Mouse (Mus musculus) cerebellum, postnatal 25 days (tissue): ENCODE measurements around the gene Pkp4.

Experiments
- DNase-seq, 2 experiments: peaks; one replicate each; pipeline ENCODE4 v3.0.0; 2021; ENCODE audit warnings: mixed read lengths in 2 of 2

Pkp4 gene

DNA sequence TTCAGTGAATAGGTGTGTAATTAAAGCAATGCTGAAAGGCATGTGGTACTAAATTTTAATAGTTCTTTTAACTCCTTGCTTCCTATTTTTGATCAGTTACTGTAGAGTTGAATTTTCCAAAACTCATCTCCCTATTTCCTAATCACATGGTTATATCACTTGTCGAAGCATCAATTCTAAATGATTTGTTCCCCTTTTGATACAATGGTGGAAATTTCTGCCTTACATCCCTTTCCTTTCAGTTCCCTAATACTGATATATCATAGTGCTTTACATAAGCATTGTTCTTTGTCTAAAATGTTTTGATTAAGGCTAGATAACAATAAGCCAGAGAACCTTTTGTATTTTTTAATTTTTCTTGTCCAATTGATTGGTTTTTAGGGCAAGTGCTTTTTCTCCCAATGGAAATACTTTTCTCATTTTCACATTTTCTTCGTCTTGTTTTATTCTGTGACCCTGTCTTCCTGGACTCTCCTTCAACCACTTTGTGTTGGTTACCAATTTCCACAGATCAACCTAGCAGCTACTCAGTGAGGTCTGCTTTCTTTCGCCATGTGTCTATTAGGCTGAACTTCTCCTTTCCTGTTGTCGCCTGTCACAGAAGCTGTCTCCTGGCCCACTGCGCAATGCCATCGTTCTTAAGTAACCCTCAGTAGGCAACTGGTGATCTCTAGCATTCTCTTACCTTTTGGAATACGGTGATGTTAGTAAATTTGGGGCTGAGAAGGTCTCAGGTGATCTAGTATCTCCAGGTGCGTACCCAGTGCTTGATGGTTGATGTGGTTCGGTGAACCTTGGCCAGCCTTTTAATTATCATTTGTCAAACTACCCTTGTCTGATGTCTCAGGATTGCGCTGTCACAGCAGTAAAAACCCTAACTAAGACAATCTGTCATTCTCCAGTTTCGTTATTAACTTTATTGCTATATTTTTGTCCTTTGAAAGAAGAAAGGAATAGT is 23.7 kb downstream of the Pkp4 start:
- no peak for DNase-seq

DNA sequence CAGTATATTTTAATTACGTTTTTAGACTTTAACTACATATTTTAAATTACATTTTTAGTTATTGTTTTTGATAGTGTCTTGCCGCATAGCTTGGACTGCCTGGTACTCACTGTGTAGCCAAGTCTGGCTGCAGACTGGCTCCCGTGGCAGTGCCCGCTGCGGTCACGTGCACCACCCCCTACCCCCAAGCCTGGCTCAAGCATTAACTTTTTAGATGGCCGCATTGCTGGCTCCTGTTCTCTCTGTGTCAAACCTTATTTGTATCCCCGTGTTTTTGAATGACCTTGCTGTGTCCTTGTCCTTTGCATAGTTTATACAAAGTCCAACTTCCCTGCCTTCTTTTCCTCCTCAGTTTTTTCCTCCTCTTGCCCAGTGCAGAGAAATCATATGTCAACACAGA is 25.5 kb downstream of the Pkp4 start:
- DNase-seq = peak in 1 of 2 experiments; percentile 61

- DNase-seq = no peak
Measured at GRCm38 (mm10) chr2:59186966-59187365, 26.3 kb downstream of the Pkp4 start.

DNA sequence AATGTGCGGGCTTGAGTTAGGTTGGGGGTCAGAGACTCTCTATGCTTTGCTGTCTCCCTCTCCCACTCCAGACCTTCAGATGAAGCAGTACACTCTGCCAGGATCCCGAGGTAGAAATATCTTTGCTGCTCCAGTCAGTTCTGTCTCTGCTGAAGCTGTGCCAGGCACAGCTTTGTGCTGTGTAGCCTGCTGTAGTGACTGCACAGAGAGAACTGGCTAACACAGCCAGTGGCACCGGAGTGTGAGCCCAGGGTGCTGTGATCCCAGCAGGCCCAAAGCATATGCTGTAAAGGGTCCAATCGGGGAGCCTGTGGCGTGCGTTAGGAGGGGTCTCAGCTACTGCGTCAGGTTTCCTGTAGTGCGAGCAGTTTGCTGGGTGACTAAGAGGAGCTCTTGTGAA is 27.7 kb downstream of the Pkp4 start:
- DNase-seq = peak; percentile 73 to 77

GRCm38 (mm10) chr2:59189661-59190185 is 29.1 kb downstream of the Pkp4 start:
- no peak for DNase-seq

- no peak for DNase-seq
Measured at GRCm38 (mm10) chr2:59190186-59190585, 29.5 kb downstream of the Pkp4 start.

GRCm38 (mm10) chr2:59191466-59191865 is 30.8 kb downstream of the Pkp4 start:
- DNase-seq = peak; percentile 68 to 79

DNA sequence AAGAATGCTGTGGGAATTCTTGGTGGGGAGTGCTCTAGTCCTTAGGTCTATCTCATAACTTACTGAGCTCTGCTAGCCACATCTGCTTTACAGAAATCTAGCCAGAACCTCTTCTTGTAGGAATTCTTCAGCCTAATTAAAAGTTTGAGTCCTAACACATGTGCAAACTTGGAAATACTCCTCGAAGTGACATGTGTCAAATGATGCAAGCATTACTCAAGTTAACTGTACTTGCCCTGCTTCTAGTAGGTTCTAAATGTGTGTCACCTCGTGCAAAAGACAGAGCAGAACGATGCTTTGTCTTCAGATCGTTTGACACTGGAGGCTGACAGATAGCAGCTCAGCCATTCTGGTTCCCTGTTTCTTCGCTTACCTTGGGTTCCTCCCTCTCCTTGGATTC is 32.5 kb downstream of the Pkp4 start:
- DNase-seq = no peak

- no peak for DNase-seq
Measured at GRCm38 (mm10) chr2:59197156-59197555, 36.5 kb downstream of the Pkp4 start.

- DNase-seq = no peak
Measured at GRCm38 (mm10) chr2:59199476-59199976, 38.9 kb downstream of the Pkp4 start.

GRCm38 (mm10) chr2:59200511-59200910 is 39.9 kb downstream of the Pkp4 start:
- no peak for DNase-seq

- no peak for DNase-seq
Measured at GRCm38 (mm10) chr2:59202930-59203329, 42.3 kb downstream of the Pkp4 start.

DNA sequence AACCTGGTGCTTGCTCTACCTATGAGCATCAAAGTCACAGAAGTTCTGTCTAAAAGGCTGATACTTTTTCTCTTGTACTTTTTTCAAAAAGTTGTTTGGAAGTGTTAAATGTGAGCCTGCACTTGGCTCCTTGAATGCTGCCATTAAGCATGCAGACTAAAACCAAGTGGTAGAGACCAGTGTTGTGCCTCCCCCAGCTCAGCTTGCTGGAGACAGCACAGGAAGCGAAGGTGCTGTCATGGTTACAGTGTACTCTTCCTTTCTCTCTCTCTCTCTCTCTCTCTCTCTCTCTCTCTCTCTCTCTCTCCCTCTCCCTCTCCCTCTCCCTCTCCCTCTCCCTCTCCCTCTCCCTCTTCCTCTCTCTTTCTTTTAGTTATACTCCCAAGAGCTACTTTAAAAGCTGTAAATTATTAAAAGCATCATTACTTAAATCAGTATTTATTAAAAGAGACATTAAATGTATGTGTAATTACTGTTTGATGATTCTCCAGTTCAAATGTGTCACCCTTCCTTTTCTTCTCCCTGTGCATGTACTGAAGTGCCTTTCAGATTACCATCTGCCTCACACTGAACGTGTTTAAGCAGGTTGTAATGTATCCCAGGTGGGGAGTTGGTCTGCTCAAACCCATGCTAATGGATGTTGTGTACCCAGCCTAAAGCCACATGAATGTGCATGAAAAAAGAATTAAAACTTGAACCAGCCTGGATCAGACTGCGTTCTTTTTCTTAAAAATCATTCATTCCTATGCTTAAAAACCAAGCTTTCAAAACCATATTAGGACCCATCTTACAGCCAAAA is 43.2 kb downstream of the Pkp4 start:
- no peak for DNase-seq

DNA sequence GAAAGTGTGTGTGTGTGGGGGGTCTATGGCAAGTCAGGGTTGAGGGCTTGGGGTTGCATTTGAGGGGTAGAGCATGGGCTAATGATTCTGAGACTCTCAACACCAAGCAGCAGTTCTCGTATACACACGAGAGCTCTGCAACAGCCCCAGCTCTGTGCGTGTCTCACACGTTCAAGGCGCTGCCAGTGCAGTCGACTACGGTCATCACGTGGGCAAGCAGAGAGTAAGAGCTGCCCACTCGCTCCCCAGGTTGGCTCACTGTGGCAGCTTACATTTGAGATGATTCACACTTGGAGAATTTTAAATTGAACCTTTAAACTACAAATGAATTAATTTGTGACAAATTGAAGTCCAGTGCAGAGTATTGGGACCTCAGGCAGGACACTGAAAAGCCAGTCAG is 44.4 kb downstream of the Pkp4 start:
- DNase-seq = no peak

- peak in 1 of 2 experiments; percentile 46 for DNase-seq
Measured at GRCm38 (mm10) chr2:59206190-59206589, 45.5 kb downstream of the Pkp4 start.

DNA sequence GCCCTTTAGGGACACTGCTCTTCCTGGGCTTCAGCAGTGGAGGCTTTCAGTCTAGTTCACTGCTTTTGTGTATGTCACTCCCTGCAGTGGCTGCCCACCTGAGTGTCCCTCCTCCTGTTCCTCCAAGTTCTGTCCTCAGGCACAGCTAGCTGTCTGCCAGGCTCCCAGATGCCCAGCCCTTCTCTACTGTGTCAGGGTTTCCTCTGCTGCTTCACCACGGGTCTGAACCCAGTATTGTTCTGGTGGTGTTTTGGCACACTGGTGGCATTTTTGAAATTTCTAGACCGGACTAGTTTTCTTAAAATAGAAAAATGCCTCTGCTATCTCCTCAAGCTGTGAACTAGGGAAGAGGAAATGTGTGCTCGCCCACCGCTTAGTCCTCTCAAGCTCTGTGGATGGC is 46.6 kb downstream of the Pkp4 start:
- no peak for DNase-seq

- peak in 1 of 2 experiments; percentile 61 for DNase-seq
Measured at GRCm38 (mm10) chr2:59207725-59208124, 47.1 kb downstream of the Pkp4 start.

DNA sequence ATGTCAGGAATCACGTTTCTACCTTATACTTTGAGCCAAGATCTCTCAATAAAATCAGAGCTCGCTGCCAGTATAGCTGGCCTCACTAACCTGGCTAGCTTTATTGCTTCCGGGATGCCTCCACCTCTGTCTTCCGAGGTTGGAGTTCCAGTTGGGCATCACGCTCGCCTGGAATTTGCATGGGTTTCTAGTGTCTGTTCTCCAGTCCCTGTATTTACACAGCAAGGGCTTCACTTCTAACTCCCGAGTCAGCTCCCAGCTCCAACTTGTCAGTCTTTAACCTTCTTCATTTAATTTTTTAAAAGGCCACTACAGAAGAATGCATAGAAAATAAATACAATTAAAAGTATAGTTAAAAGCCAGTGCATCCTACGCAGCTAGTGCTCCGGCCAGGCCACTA is 47.6 kb downstream of the Pkp4 start:
- DNase-seq = no peak

DNA sequence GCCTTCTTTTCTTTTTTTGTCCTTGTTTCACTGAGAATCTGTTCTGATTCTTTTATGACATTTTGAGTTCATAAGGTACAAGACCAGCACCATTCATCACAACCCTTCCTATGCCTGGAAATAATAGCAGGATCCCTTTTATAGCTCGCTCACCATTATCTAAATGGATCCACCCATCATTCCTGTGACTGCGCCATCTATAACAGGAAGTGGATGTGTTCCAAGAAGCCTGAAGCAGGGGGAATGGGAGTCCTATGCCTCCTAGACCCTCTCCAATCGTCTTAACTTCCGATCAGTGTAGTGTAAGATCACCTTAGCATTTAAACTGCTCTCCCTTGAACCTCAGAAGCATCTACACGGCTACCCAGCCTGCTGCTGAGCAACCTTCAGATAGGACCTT is 50.4 kb downstream of the Pkp4 start:
- no peak for DNase-seq

GRCm38 (mm10) chr2:59212430-59212829 is 51.8 kb downstream of the Pkp4 start:
- peak in 1 of 2 experiments; percentile 48 for DNase-seq

DNA sequence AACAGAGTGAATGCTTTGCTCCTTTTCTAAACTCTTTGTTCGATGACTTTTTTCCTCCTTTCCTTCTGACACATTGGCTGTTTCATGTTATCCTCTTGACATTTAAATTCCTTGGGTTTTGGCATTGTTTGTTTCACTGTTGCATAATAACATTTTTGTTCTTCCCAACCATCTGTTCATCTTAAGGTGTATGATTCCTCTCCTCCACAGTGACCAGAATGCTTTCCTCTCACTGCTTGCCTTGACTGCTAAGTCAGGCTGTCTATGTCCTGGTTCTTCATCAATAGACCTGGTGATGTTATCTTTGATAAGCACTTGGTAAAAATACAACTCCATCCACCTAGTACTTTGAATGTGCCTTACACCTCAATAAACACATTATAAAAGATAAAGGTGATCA is 52.2 kb downstream of the Pkp4 start:
- peak in 1 of 2 experiments; percentile 40 for DNase-seq

DNA sequence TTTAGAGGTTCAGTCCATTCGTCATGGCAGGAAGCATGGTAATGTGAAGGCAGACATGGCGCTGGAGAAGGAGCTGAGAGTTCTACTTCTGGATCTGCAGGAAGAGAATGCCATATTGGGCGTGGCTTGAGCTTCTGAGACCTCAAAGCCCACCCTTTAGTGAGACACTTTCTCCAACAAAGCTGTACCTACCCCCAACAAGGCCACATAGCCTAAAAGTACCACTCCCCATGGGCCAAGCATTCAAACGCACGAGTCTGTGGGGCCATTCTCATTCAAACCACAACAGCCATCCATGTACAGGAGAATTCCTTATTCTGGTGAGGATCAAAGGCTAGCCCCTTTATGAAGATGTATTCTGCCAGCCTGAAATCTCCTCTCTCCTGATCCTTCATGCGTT is 57.3 kb downstream of the Pkp4 start:
- no peak for DNase-seq
